In the genomic region with DNA sequence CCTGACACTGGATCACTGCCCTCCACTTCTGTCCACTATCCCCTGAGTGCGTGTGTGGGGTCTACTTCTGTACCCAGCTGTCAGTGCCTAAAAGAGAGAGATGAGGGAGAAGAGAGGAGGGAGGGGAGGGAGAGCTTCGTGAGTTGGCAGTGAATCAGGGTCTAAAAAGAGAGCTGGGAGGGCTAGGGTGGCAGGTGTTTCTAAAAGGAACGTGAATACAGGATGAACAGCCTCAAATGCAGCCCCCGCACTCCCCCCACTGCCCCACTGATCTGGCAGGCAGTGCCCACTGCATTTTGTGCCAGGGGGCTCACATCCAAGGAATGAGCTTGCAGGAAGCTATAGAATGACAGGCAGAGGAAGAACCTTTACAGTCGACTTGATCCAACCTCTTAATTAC, we compare ENCODE assay signal across 14 mouse cellular contexts. TPM values are rescaled to one million over a fixed set of nuclear protein-coding genes. Genes with fewer than 3 reads are reported as not detected.
DNase-seq lines count a peak whose midpoint lies in the region; ATAC-seq and TF ChIP-seq lines count a peak whose summit lies in the region.
"Had no signal": no experiment of that assay in that cellular context is flagged by ENCODE, and none has a peak within 500 bp of the region (broad histone marks: within the 10 kb centered on the region; RNA-seq: fewer than 3 reads in every experiment).

No protein-coding gene starts in this region.

- peaks cover 14% of the 10 kb centered on the region; the same call in 1 of the 2 replicates for H3K4me1 ChIP-seq in forebrain, postnatal 0 days (ENCODE audit: insufficient read depth)
- H3K4me1 ChIP-seq in forebrain, embryonic 12.5 days, result peaks cover 46% of the 10 kb centered on the region
- H3K4me1 ChIP-seq in neural tube, embryonic 14.5 days (ENCODE audit: control insufficient read depth, insufficient read depth, low read length), result peaks cover 29% of the 10 kb centered on the region

- no peaks in the 10 kb centered on the region for H3K27me3 ChIP-seq in forebrain, postnatal 0 days (ENCODE audit: insufficient read depth, low read length)
- H3K27me3 ChIP-seq in forebrain, embryonic 12.5 days, result peaks cover 80% of the 10 kb centered on the region
- H3K27me3 ChIP-seq in neural tube, embryonic 14.5 days (ENCODE audit: control insufficient read depth, insufficient read depth, low read length), result peaks cover 4% of the 10 kb centered on the region; the same call in 1 of the 2 replicates

- peak; percentile 42 for DNase-seq in forebrain, postnatal 0 days
- peak; percentile 85 for DNase-seq in cerebellum, adult 11-12 months
- DNase-seq in frontal cortex, postnatal 36 days (ENCODE audit: low spot score in 2 of 2), result peak; percentile 84
- DNase-seq in embryo, embryonic 9.5 days (ENCODE audit: extremely low spot score), result no peak
- no peak for DNase-seq in adrenal gland, postnatal 4 days (ENCODE audit: low spot score in 2 of 2)
- DNase-seq in natural killer cell, adult 2 months (ENCODE audit: low spot score in 2 of 2), result no peak
- DNase-seq: adrenal gland, postnatal 10 days; liver, embryonic 13.5 days had no signal

- H3K4me2 ChIP-seq in forebrain, postnatal 0 days (ENCODE audit: low read depth), result peak overlapping the region; percentile 30
- H3K4me2 ChIP-seq in forebrain, embryonic 12.5 days, result no peak overlapping the region
- H3K4me2 ChIP-seq in neural tube, embryonic 14.5 days (ENCODE audit: low read depth, low read length), result peak overlapping the region; percentile 98; the same call in 1 of the 2 replicates
- H3K4me2 ChIP-seq: heart, embryonic 13.5 days; liver, embryonic 13.5 days had no signal

- no peak overlapping the region for H3K4me3 ChIP-seq in forebrain, postnatal 0 days (ENCODE audit: low read depth, low read length)
- H3K4me3 ChIP-seq in forebrain, embryonic 12.5 days (replicated peaks), result no peak overlapping the region
- H3K4me3 ChIP-seq in neural tube, embryonic 14.5 days (ENCODE audit: low read depth, low read length), result no peak overlapping the region
- H3K4me3 ChIP-seq: heart, embryonic 13.5 days; liver, embryonic 13.5 days had no signal

- H3K36me3 ChIP-seq in forebrain, postnatal 0 days (ENCODE audit: insufficient read depth), result no peaks in the 10 kb centered on the region
- no peaks in the 10 kb centered on the region for H3K36me3 ChIP-seq in forebrain, embryonic 12.5 days (replicated peaks)
- H3K36me3 ChIP-seq in neural tube, embryonic 14.5 days (ENCODE audit: control insufficient read depth, insufficient read depth, low read length), result no peaks in the 10 kb centered on the region
- H3K36me3 ChIP-seq: heart, embryonic 13.5 days; liver, embryonic 13.5 days had no signal

- no peak for TF ChIP-seq CTCF in forebrain, postnatal 0 days (IDR thresholded peaks at IDR 0.05; ENCODE audit: low read depth)

- no peaks in the 10 kb centered on the region for H3K9me3 ChIP-seq in forebrain, postnatal 0 days (ENCODE audit: low read length)
- no peaks in the 10 kb centered on the region for H3K9me3 ChIP-seq in forebrain, embryonic 12.5 days
- H3K9me3 ChIP-seq in neural tube, embryonic 14.5 days (ENCODE audit: control insufficient read depth, low read length), result no peaks in the 10 kb centered on the region
- H3K9me3 ChIP-seq: heart, embryonic 13.5 days; liver, embryonic 13.5 days had no signal

- peak overlapping the region; percentile 29; the same call in 1 of the 2 replicates for H3K27ac ChIP-seq in forebrain, postnatal 0 days (ENCODE audit: low read depth, low read length)
- no peak overlapping the region for H3K27ac ChIP-seq in forebrain, embryonic 12.5 days
- H3K27ac ChIP-seq in neural tube, embryonic 14.5 days (ENCODE audit: low read depth, low read length), result no peak overlapping the region
- H3K27ac ChIP-seq: heart, embryonic 13.5 days; liver, embryonic 13.5 days; macrophage had no signal

- WGBS in forebrain, postnatal 0 days, result 14% methylated on average over 5 of the region's 5 CpGs
- WGBS in forebrain, embryonic 12.5 days, result 39% methylated on average over 5 of the region's 5 CpGs
- 28% methylated on average over 5 of the region's 5 CpGs for WGBS in neural tube, embryonic 14.5 days

- no peak for ATAC-seq in forebrain, postnatal 0 days
- no peak for ATAC-seq in forebrain, embryonic 12.5 days (ENCODE audit: low FRiP score)
- no peak for ATAC-seq in neural tube, embryonic 14.5 days (ENCODE audit: low read depth)
- ATAC-seq: intestine, embryonic 16.5 days had no signal

- H3K9ac ChIP-seq in forebrain, postnatal 0 days, result peak overlapping the region; percentile 6; the same call in 1 of the 2 replicates
- no peak overlapping the region for H3K9ac ChIP-seq in forebrain, embryonic 12.5 days
- no peak overlapping the region for H3K9ac ChIP-seq in neural tube, embryonic 14.5 days (replicated peaks; ENCODE audit: low read depth, low read length)
- H3K9ac ChIP-seq: heart, embryonic 13.5 days; liver, embryonic 13.5 days had no signal

RNA-seq across cellular contexts. Expression of gene Dlgap3, which starts 1.9 kb away (rescaled TPM):
- total RNA-seq in forebrain, postnatal 0 days (2014; rRNA removed), result 66.9 and 85.5 TPM in 2 replicates
- 23.1 and 28.0 TPM in 2 replicates for polyA plus RNA-seq in forebrain, postnatal 0 days (2015; fragmentation: Nextera tagmentation; extraction: Ambion mirVana)
- polyA plus RNA-seq in forebrain, embryonic 12.5 days (2016; fragmentation: Nextera tagmentation; extraction: Ambion mirVana), result 5.7 and 5.8 TPM in 2 replicates
- polyA plus RNA-seq in neural tube, embryonic 14.5 days (2014; fragmentation: Nextera tagmentation; extraction: Ambion mirVana), result 21.8 and 26.0 TPM in 2 replicates
- total RNA-seq in adrenal gland, postnatal 4 days (2021), result 10 to 100 TPM; 14.8 to 16.1 TPM
- polyA plus RNA-seq: C2C12, macrophage had no signal

RNA-seq across cellular contexts. Expression of gene Tmem35b, which starts 47.4 kb away (rescaled TPM):
- total RNA-seq in forebrain, postnatal 0 days (2014; rRNA removed), result 6.0 and 7.8 TPM in 2 replicates
- polyA plus RNA-seq in forebrain, postnatal 0 days (2015; fragmentation: Nextera tagmentation; extraction: Ambion mirVana), result 9.5 and 10.8 TPM in 2 replicates
- 15.5 and 17.5 TPM in 2 replicates for polyA plus RNA-seq in forebrain, embryonic 12.5 days (2016; fragmentation: Nextera tagmentation; extraction: Ambion mirVana)
- polyA plus RNA-seq in neural tube, embryonic 14.5 days (2014; fragmentation: Nextera tagmentation; extraction: Ambion mirVana), result 16.4 and 17.5 TPM in 2 replicates
- 10 to 100 TPM; 12.8 to 18.1 TPM for total RNA-seq in adrenal gland, postnatal 4 days (2021)

Comparison
In these comparisons a context has a peak if more than half of its experiments do, and no peak if none do; other contexts are left out.
1. DNase-seq: peak in forebrain, postnatal 0 days (single experiment), cerebellum, adult 11-12 months (single experiment) and frontal cortex, postnatal 36 days (2 of 2); none in embryo, embryonic 9.5 days (single experiment), adrenal gland, postnatal 4 days (0 of 2) and natural killer cell, adult 2 months (0 of 2).